Mouse (Mus musculus): ENCODE data around the gene Stxbp1.

- TF ChIP-seq CTCF (IDR thresholded peaks at IDR 0.05) (no peak), EP300 (IDR thresholded peaks at IDR 0.05) (no peak)
These were observed 13.8 kb upstream of the Stxbp1 start for GRCm38 (mm10) chr2:32860799-32861198.
